Mouse (Mus musculus) liver, adult 2 months (tissue): Measurements from ENCODE around the gene Fam168b. TPM values are rescaled to one million over a fixed set of nuclear protein-coding genes. Genes with fewer than 3 reads are reported as not detected.

Experiments
- DNase-seq: peaks from one replicate; pipeline ENCODE4 v3.0.0-alpha.2; 2011; ENCODE audit warnings: low read depth, low spot score; ENCODE audit errors: extremely low read depth
- H3K27ac ChIP-seq: fragments of 200-500 bp; replicated peaks from 2 replicates; pipeline ENCODE4 v1.5.1; 2012; ENCODE audit warnings: low read depth, mild to moderate bottlenecking, control low read depth, inconsistent platforms, low read length; ENCODE audit not compliant: insufficient read depth
- H3K27me3 ChIP-seq: fragments of 200-500 bp; 2 replicates; pipeline ENCODE4 v1.6.1; 2012; ENCODE audit warnings: mild to moderate bottlenecking, moderate library complexity, low read length, inconsistent platforms; ENCODE audit not compliant: control insufficient read depth, insufficient read depth
- H3K36me3 ChIP-seq: fragments of 200-500 bp; 2 replicates; pipeline ENCODE4 v1.6.1; 2012; ENCODE audit warnings: low read length, inconsistent platforms; ENCODE audit not compliant: control insufficient read depth, insufficient read depth
- H3K4me1 ChIP-seq: fragments of 200-500 bp; 2 replicates; pipeline ENCODE4 v1.6.1; 2011; ENCODE audit warnings: low read length; ENCODE audit not compliant: control insufficient read depth, insufficient read depth
- H3K4me3 ChIP-seq: fragments of 200-500 bp; 2 replicates; pipeline ENCODE4 v1.5.1; 2011; ENCODE audit warnings: low read depth, mild to moderate bottlenecking, control low read depth, low read length, moderate library complexity; ENCODE audit not compliant: insufficient read depth
- H3K79me2 ChIP-seq: fragments of 200-500 bp; 2 replicates; pipeline ENCODE4 v1.6.1; 2012; ENCODE audit warnings: inconsistent platforms, mild to moderate bottlenecking, low read length, moderate library complexity; ENCODE audit not compliant: control insufficient read depth, insufficient read depth
- H3K9ac ChIP-seq: fragments of 200-500 bp; 2 replicates; pipeline ENCODE4 v1.6.1; 2012; ENCODE audit warnings: low read depth, mild to moderate bottlenecking, control low read depth, inconsistent platforms, low read length
- CTCF ChIP-seq: fragments of 200-500 bp; IDR thresholded peaks from 2 replicates; pipeline ENCODE4 v1.5.1; 2011; ENCODE audit warnings: low read depth, low read length, control low read depth
- POLR2A ChIP-seq: fragments of 200-500 bp; IDR thresholded peaks from 2 replicates; pipeline ENCODE4 v1.6.1; 2011; ENCODE audit warnings: low read length, control low read depth; ENCODE audit not compliant: insufficient read depth; ENCODE audit errors: extremely low read depth
- WGBS: fragments of 180-500 bp; shearing (Covaris S2); methylation state at CpG from one replicate; pipeline ENCODE4 v1.1.7; 2018; 5-methylcytosine and 5-hydroxymethylcytosine counted together
- polyA plus RNA-seq: library from polyadenylated mRNA; depleted of rRNA; stranded (reverse); fragments of >200 nt; gene quantifications from 2 replicates; pipeline ENCODE4 v1.2.3, GENCODE M21; 2012
- total RNA-seq: library from RNA; depleted of rRNA; stranded (reverse); fragments of >200 nt; gene quantifications from 2 replicates; pipeline ENCODE4 v1.2.3, GENCODE M21; 2014

The Fam168b gene
- total and polyA plus RNA-seq, 2 experiments, result 16.6 to 105 TPM

GRCm38 (mm10) chr1:34799140-34799539, 43.7 kb downstream of the Fam168b start:
- WGBS, result 78% methylated on average over 2 of the region's 2 CpGs
- TF ChIP-seq CTCF, result no peak
- TF ChIP-seq POLR2A, result no peak
- Histone ChIP-seq H3K4me3 (no peak overlapping the region), H3K9ac (no peak overlapping the region), H3K36me3 (no peaks in the 10 kb centered on the region), H3K27me3 (no peaks in the 10 kb centered on the region), H3K4me1 (no peaks in the 10 kb centered on the region), H3K27ac (no peak overlapping the region), H3K79me2 (no peaks in the 10 kb centered on the region)
- DNase-seq, result no peak

GRCm38 (mm10) chr1:34793304-34794300, 49.3 kb downstream of the Fam168b start:
- Histone ChIP-seq H3K27me3 (no peaks in the 10 kb centered on the region), H3K9ac (no peak overlapping the region), H3K4me1 (no peaks in the 10 kb centered on the region), H3K36me3 (no peaks in the 10 kb centered on the region), H3K79me2 (no peaks in the 10 kb centered on the region), H3K4me3 (no peak overlapping the region), H3K27ac (no peak overlapping the region)
- no peak for DNase-seq
- WGBS, result 78% methylated on average over 19 of the region's 19 CpGs
- TF ChIP-seq CTCF (no peak), POLR2A (no peak)

DNA sequence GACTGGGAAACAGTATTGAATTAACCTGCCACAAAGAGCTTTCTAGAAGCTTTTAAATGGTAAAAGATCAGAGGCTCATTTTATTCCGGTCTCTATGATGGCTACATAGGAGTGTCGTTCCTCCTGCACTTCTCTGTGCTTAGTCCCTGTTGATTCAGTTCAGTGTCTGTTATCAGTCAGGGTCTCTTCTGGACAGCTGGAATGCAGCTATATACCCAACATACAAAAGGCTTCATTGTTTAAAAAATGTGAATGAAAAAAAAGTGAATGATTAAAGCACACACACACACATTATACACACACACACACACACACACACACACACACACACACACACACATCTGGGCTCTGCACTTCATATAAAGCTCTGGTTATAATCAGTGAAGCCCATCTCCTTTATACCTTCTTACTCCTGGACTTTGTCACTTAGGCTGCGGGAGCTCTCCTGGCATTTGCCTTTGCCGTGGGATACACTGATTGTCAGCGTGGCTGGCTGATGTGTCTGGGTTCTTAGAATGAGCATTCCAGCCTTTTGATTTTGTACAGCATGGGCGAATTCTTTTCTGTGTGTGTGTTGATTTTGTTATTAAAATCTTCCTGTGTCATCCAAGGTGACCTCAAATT, 59.2 kb downstream of the Fam168b start:
- Histone ChIP-seq H3K79me2 (no peaks in the 10 kb centered on the region), H3K27ac (no peak overlapping the region), H3K4me1 (no peaks in the 10 kb centered on the region), H3K27me3 (no peaks in the 10 kb centered on the region), H3K9ac (no peak overlapping the region), H3K36me3 (no peaks in the 10 kb centered on the region), H3K4me3 (no peak overlapping the region)
- TF ChIP-seq CTCF (no peak), POLR2A (no peak)
- no peak for DNase-seq
- WGBS, result 60% methylated on average over 6 of the region's 6 CpGs

- Histone ChIP-seq H3K27ac (no peak overlapping the region), H3K4me3 (no peak overlapping the region), H3K27me3 (no peaks in the 10 kb centered on the region), H3K9ac (no peak overlapping the region), H3K4me1 (no peaks in the 10 kb centered on the region), H3K79me2 (no peaks in the 10 kb centered on the region), H3K36me3 (no peaks in the 10 kb centered on the region)
- TF ChIP-seq POLR2A (no peak), CTCF (no peak)
- 93% methylated on average over 3 of the region's 3 CpGs for WGBS
- no peak for DNase-seq
Measured at GRCm38 (mm10) chr1:34775870-34776269, 67.0 kb downstream of the Fam168b start.

DNA sequence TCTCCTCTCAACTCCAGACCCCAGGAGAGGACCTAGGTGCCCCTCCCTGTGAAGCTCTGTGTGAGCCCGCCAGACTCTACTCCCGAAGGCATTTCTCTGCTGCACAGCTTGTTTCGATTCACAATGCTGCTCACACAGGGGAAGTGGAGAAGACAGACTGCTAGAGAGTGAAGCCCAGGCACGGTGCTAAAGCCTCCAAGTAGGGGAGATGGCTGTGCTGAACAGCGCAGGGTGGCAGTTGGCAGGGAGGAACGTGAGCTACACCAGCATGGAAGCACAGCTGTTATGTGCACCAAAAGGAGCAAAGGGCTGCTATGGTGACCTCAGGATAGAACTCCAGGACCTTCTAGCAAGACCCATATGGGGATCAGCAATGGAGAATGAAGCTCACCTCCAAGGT, 74.0 kb downstream of the Fam168b start:
- Histone ChIP-seq H3K4me3 (no peak overlapping the region), H3K36me3 (no peaks in the 10 kb centered on the region), H3K27me3 (no peaks in the 10 kb centered on the region), H3K9ac (no peak overlapping the region), H3K27ac (no peak overlapping the region), H3K4me1 (no peaks in the 10 kb centered on the region), H3K79me2 (no peaks in the 10 kb centered on the region)
- WGBS, result 69% methylated on average over 6 of the region's 6 CpGs
- no peak for TF ChIP-seq POLR2A
- DNase-seq, result no peak

GRCm38 (mm10) chr1:34767851-34768250, 75.0 kb downstream of the Fam168b start:
- Histone ChIP-seq H3K4me1 (no peaks in the 10 kb centered on the region), H3K36me3 (no peaks in the 10 kb centered on the region), H3K27me3 (no peaks in the 10 kb centered on the region), H3K4me3 (no peak overlapping the region), H3K79me2 (no peaks in the 10 kb centered on the region), H3K27ac (no peak overlapping the region), H3K9ac (no peak overlapping the region)
- WGBS, result 38% methylated on average over 4 of the region's 4 CpGs
- DNase-seq, result no peak
- TF ChIP-seq CTCF, result no peak
- no peak for TF ChIP-seq POLR2A
